Mouse (Mus musculus): ENCODE measurements around the gene Ppt1. TPM values are rescaled to one million over a fixed set of nuclear protein-coding genes. Genes with fewer than 3 reads are reported as not detected.
"Not testable (repeated sequence)": the region's sequence is repeated elsewhere in the genome, so short reads cannot be mapped to it uniquely, and the experiment has no call there.

Ppt1 gene
- polyA plus RNA-seq (2012; ENCODE audit: insufficient read depth, insufficient read length, low replicate concordance, missing spikeins) = 235 TPM in 1 of 2 replicates, not detected in the other

- Histone ChIP-seq H3K27ac (ENCODE audit: insufficient read depth, low read depth, low read length) (peak within 1 kb of the TSS; percentile 74), H3K4me3 (ENCODE audit: insufficient read depth, low read depth, low read length) (peak within 1 kb of the TSS; percentile 57), H3K4me1 (ENCODE audit: control insufficient read depth, insufficient read depth, low read length) (peaks cover 10% of the 10 kb centered on the region)
- no peak for TF ChIP-seq POLR2A (IDR thresholded peaks at IDR 0.05; ENCODE audit: insufficient read depth, low read depth, low read length)
- no peak for TF ChIP-seq CTCF (IDR thresholded peaks at IDR 0.05; ENCODE audit: insufficient read depth, low read depth, low read length)
- WGBS = 1% methylated on average over 31 of the region's 31 CpGs
These were observed at the start of gene Ppt1 for GRCm38 (mm10) chr4:122835530-122836402. Gene Ppt1 (plus strand): TSS chr4:122836242.

- whole genome bisulfite sequencing = 57% methylated on average over 4 of the region's 4 CpGs
- Histone ChIP-seq H3K27ac (ENCODE audit: insufficient read depth, low read depth, low read length) (no peak overlapping the region), H3K4me1 (ENCODE audit: control insufficient read depth, insufficient read depth, low read length) (no peaks in the 10 kb centered on the region), H3K4me3 (ENCODE audit: insufficient read depth, low read depth, low read length) (no peak overlapping the region)
- no peak for TF ChIP-seq CTCF (IDR thresholded peaks at IDR 0.05; ENCODE audit: insufficient read depth, low read depth, low read length)
- TF ChIP-seq POLR2A (IDR thresholded peaks at IDR 0.05; ENCODE audit: insufficient read depth, low read depth, low read length) = no peak
These were observed 46.5 kb upstream of the Ppt1 start for GRCm38 (mm10) chr4:122789335-122790089.

- TF ChIP-seq POLR2A (IDR thresholded peaks at IDR 0.05; ENCODE audit: insufficient read depth, low read depth, low read length) (no peak), CTCF (IDR thresholded peaks at IDR 0.05; ENCODE audit: insufficient read depth, low read depth, low read length) (peak; percentile 68)
- H3K27ac ChIP-seq (ENCODE audit: insufficient read depth, low read depth, low read length) = no peak overlapping the region
- H3K4me1 ChIP-seq (ENCODE audit: control insufficient read depth, insufficient read depth, low read length) = no peaks in the 10 kb centered on the region
- no peak overlapping the region for H3K4me3 ChIP-seq (ENCODE audit: insufficient read depth, low read depth, low read length)
- 4% methylated on average over 4 of the region's 4 CpGs for WGBS
These were observed 27.9 kb upstream of the Ppt1 start for GRCm38 (mm10) chr4:122808108-122808507.

- H3K4me3 ChIP-seq (ENCODE audit: insufficient read depth, low read depth, low read length) = no peak overlapping the region
- H3K27ac ChIP-seq (ENCODE audit: insufficient read depth, low read depth, low read length) = no peak overlapping the region
- no peaks in the 10 kb centered on the region for H3K4me1 ChIP-seq (ENCODE audit: control insufficient read depth, insufficient read depth, low read length)
- 58% methylated on average over 1 of the region's 1 CpGs for WGBS
- TF ChIP-seq CTCF (IDR thresholded peaks at IDR 0.05; ENCODE audit: insufficient read depth, low read depth, low read length) (no peak), POLR2A (IDR thresholded peaks at IDR 0.05; ENCODE audit: insufficient read depth, low read depth, low read length) (no peak)
These were observed 24.9 kb upstream of the Ppt1 start for GRCm38 (mm10) chr4:122811180-122811579.

- no peak for TF ChIP-seq CTCF (IDR thresholded peaks at IDR 0.05; ENCODE audit: insufficient read depth, low read depth, low read length)
- TF ChIP-seq POLR2A (IDR thresholded peaks at IDR 0.05; ENCODE audit: insufficient read depth, low read depth, low read length) = no peak
- Histone ChIP-seq H3K4me1 (ENCODE audit: control insufficient read depth, insufficient read depth, low read length) (no peaks in the 10 kb centered on the region), H3K27ac (ENCODE audit: insufficient read depth, low read depth, low read length) (no peak overlapping the region), H3K4me3 (ENCODE audit: insufficient read depth, low read depth, low read length) (no peak overlapping the region)
- 77% methylated on average over 2 of the region's 2 CpGs for WGBS
These were observed 24.2 kb upstream of the Ppt1 start for GRCm38 (mm10) chr4:122811824-122812223.

- TF ChIP-seq CTCF (IDR thresholded peaks at IDR 0.05; ENCODE audit: insufficient read depth, low read depth, low read length) = no peak
- TF ChIP-seq POLR2A (IDR thresholded peaks at IDR 0.05; ENCODE audit: insufficient read depth, low read depth, low read length) = no peak
- no peak overlapping the region for H3K27ac ChIP-seq (ENCODE audit: insufficient read depth, low read depth, low read length)
- WGBS = 82% methylated on average over 1 of the region's 1 CpGs
- H3K4me1 ChIP-seq (ENCODE audit: control insufficient read depth, insufficient read depth, low read length) = no peaks in the 10 kb centered on the region
- H3K4me3 ChIP-seq (ENCODE audit: insufficient read depth, low read depth, low read length) = no peak overlapping the region
These were observed 19.8 kb upstream of the Ppt1 start for GRCm38 (mm10) chr4:122816202-122816601.

- not testable (repeated sequence) for H3K4me3 ChIP-seq (ENCODE audit: insufficient read depth, low read depth, low read length); H3K27ac ChIP-seq (ENCODE audit: insufficient read depth, low read depth, low read length); H3K4me1 ChIP-seq (ENCODE audit: control insufficient read depth, insufficient read depth, low read length)
- 30% methylated on average over 10 of the region's 10 CpGs for WGBS
These were observed 15.1 kb upstream of the Ppt1 start for GRCm38 (mm10) chr4:122820941-122821340.

GRCm38 (mm10) chr4:122827651-122828050 lies 8.4 kb upstream of the Ppt1 start:
- Histone ChIP-seq H3K4me1 (ENCODE audit: control insufficient read depth, insufficient read depth, low read length) (no peaks in the 10 kb centered on the region), H3K27ac (ENCODE audit: insufficient read depth, low read depth, low read length) (no peak overlapping the region), H3K4me3 (ENCODE audit: insufficient read depth, low read depth, low read length) (no peak overlapping the region)
- TF ChIP-seq POLR2A (IDR thresholded peaks at IDR 0.05; ENCODE audit: insufficient read depth, low read depth, low read length) (no peak), CTCF (IDR thresholded peaks at IDR 0.05; ENCODE audit: insufficient read depth, low read depth, low read length) (no peak)

GRCm38 (mm10) chr4:122829339-122829738 lies 6.7 kb upstream of the Ppt1 start:
- H3K4me3 ChIP-seq (ENCODE audit: insufficient read depth, low read depth, low read length) = no peak overlapping the region
- H3K27ac ChIP-seq (ENCODE audit: insufficient read depth, low read depth, low read length) = no peak overlapping the region
- H3K4me1 ChIP-seq (ENCODE audit: control insufficient read depth, insufficient read depth, low read length) = no peaks in the 10 kb centered on the region
- no peak for TF ChIP-seq CTCF (IDR thresholded peaks at IDR 0.05; ENCODE audit: insufficient read depth, low read depth, low read length)
- TF ChIP-seq POLR2A (IDR thresholded peaks at IDR 0.05; ENCODE audit: insufficient read depth, low read depth, low read length) = no peak
- 93% methylated on average over 6 of the region's 6 CpGs for WGBS
